Mouse (Mus musculus) kidney, adult 11 months (tissue): Measurements from ENCODE around the gene Zranb3.
A peak's percentile ranks its signal among the peaks of the same experiment; 100 is the strongest.

Experiments
- DNase-seq: peaks from one replicate; pipeline ENCODE4 v3.0.0; 2022

The Zranb3 gene

DNA sequence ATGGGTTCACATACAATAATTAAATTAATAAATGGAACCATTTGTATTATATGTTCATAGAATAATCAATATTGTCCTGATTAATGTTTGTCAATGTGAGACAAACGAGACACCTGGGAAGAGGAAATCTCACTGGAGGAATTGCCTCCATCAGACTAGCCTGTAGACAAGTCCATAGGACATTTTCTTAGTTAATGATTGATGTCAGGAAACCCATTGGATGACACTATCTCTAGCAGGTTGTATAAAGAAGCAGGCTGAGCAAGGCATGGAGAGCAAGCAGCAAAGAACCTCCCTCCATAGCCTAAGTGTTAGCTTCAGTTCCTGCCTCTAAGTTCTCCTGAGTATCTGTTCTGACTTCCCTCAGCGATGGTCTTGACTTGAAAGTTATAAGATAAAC lies 169.4 kb downstream of the Zranb3 start:
- no peak for DNase-seq

DNA sequence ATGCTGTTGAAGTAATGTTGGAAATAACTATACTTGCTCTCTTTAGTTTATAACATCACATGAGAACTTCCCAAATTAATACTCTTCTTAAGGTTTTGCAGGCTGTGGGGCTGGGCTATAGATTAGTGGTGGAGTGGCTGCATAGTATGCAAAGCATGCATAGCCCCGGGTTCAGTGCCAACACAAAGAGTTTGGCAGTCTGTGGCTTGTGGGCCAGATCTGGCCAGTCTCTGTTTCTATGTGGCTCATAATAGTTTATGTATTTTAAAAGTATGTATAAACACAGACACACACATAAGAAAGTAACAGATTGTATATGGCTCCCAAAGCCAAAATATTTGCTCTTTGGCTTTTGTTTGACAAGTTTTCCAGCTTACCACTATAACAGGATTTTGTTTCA lies 187.0 kb downstream of the Zranb3 start:
- DNase-seq: no peak

DNA sequence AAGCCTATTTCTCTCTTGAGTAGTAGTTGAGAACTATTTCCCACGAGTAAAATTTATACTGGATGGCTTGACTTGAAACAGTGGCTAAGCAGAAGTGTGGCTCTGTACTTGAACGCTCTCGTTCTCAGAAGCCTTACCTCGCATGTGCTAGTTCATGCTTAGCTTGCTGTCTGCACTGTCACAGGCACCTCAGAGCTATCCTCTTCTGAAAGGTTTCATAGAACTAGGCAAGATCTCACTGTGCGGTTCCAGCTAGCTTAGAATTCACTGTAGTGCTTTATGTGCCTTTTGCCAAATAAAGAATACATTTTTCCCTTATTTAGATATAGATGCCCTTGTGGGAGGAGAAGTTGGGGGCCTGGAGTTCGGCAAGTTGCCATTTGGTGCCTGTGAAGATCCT lies 187.5 kb downstream of the Zranb3 start:
- DNase-seq: no peak

DNA sequence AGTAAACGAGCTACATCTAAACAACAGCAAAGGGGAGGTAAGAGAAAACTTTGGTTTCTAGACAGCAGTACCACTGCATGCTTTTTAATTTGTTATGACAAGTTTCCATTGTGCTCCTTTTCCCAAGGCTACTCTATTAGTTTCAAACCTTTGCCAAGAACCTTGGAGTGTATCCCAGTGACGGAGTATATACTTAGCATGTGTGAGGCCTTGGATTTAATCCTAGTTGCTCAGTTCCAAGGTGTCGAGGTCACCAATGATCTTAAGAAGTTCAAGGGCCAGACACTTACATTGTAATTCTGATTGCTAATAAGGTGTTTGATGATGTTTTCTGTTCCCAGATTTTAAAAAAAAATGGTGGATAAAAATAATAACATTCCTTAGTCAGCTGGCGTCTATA lies 189.7 kb downstream of the Zranb3 start:
- no peak for DNase-seq

DNA sequence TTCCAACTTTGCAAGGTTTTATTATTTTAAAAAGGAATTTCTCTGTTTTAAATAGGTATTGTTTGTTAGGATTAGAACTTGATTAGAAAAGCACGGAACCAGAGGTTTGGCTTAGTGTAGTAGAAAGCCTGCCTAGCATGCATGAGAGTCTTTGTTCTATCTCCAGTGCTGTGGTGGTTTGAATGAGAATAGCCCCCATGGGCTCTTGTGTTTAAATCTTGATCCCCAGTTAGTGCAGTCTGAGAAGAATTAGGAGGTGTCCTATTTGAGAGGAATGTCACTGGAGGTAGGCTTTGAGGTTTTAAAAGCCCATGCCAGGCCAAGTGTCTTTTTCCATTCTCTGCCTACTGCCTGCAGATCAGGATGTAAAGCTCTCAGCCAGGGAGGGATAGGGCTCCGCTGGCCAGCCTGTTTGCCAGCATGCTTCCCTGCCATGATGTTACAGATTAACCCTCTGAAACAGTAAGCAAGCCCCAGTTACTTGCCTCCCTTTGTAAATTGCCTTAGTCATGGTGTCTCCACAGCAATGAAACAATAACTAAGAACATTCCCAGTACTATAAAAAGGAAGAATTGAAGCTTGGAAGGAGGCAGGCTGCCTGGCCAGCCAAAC lies 198.0 kb downstream of the Zranb3 start:
- peak; percentile 49 for DNase-seq
